Mouse (Mus musculus) MEL (cell line): Measurements from ENCODE around the gene Hoxa5. TPM values are rescaled to one million over a fixed set of nuclear protein-coding genes. Genes with fewer than 3 reads are reported as not detected.

Source experiments
- DNase-seq: peaks from one replicate; pipeline ENCODE4 v3.0.0; 2011; ENCODE audit warnings: low read depth, low spot score
- H3K27ac ChIP-seq: 2 replicates; pipeline ENCODE4 v1.5.1; 2012; ENCODE audit warnings: low read depth, mild to moderate bottlenecking, control low read depth, low read length, moderate library complexity; ENCODE audit not compliant: control insufficient read depth
- H3K27me3 ChIP-seq, 2 experiments: fragments of 150-350 bp in 1 of 2; sonication (generic) in 1 of 2; 2 replicates each; pipeline ENCODE4 v1.6.1; 2012; ENCODE audit warnings: low read length in 2 of 2, mild to moderate bottlenecking in 2 of 2, improper control_type of control experiment in 1 of 2, moderate library complexity in 1 of 2; ENCODE audit not compliant: insufficient read depth in 2 of 2, control insufficient read depth in 1 of 2
- H3K36me3 ChIP-seq, 2 experiments: 2 replicates each; pipeline ENCODE4 v1.6.1; 2012 to 2014; ENCODE audit warnings: low read length in 2 of 2, improper control_type of control experiment in 1 of 2, inconsistent platforms in 1 of 2, mild to moderate bottlenecking in 1 of 2; ENCODE audit not compliant: insufficient read depth in 2 of 2, control insufficient read depth in 1 of 2
- H3K4me1 ChIP-seq, 2 experiments: fragments of 150-350 bp in 1 of 2; sonication (generic) in 1 of 2; 2 replicates each; pipeline ENCODE4 v1.6.1; 2012; ENCODE audit warnings: low read length in 2 of 2, improper control_type of control experiment in 1 of 2, mild to moderate bottlenecking in 1 of 2; ENCODE audit not compliant: insufficient read depth in 2 of 2, control insufficient read depth in 1 of 2
- H3K4me3 ChIP-seq, 2 experiments: fragments of 150-350 bp in 1 of 2; sonication (generic) in 1 of 2; 2 replicates each; pipeline ENCODE4 v1.5.1; 2012; ENCODE audit warnings: low read depth in 2 of 2, low read length in 2 of 2, mild to moderate bottlenecking in 2 of 2, moderate library complexity in 2 of 2, control low read depth in 1 of 2, improper control_type of control experiment in 1 of 2; ENCODE audit not compliant: control insufficient read depth in 1 of 2, insufficient read depth in 1 of 2
- H3K79me2 ChIP-seq: 2 replicates; pipeline ENCODE4 v1.6.1; 2012; ENCODE audit warnings: mild to moderate bottlenecking, low read length, moderate library complexity; ENCODE audit not compliant: control insufficient read depth, poor library complexity, insufficient read depth
- H3K9ac ChIP-seq: 2 replicates; pipeline ENCODE4 v1.6.1; 2012; ENCODE audit warnings: low read depth, mild to moderate bottlenecking, control low read depth, low read length, moderate library complexity; ENCODE audit not compliant: control insufficient read depth, poor library complexity, severe bottlenecking
- H3K9me3 ChIP-seq: fragments of 150-350 bp; sonication (generic); replicated peaks from 2 replicates; pipeline ENCODE4 v1.6.1; 2012; ENCODE audit warnings: mild to moderate bottlenecking, low read length, improper control_type of control experiment, moderate library complexity; ENCODE audit not compliant: insufficient read depth
- ELF1 ChIP-seq: IDR thresholded peaks from 2 replicates; pipeline ENCODE4 v1.6.1; 2014; ENCODE audit warnings: low read depth, mild to moderate bottlenecking, inconsistent platforms, low read length, improper control_type of control experiment, moderate library complexity
- ETS1 ChIP-seq: IDR thresholded peaks from 2 replicates; pipeline ENCODE4 v1.6.1; 2012; ENCODE audit warnings: low read depth, mild to moderate bottlenecking, inconsistent platforms, low read length, improper control_type of control experiment, moderate library complexity
- GABPA ChIP-seq: IDR thresholded peaks from 2 replicates; pipeline ENCODE4 v1.6.1; 2012; ENCODE audit warnings: low read depth, mild to moderate bottlenecking, inconsistent platforms, low read length, improper control_type of control experiment, moderate library complexity
- KAT2A ChIP-seq: conservative IDR thresholded peaks from 2 replicates; pipeline ENCODE4 v1.6.1; 2012; ENCODE audit warnings: low read depth, low read length, improper control_type of control experiment, inconsistent platforms
- MAZ ChIP-seq: IDR thresholded peaks from 2 replicates; pipeline ENCODE4 v1.6.1; 2012; ENCODE audit warnings: low read depth, mild to moderate bottlenecking, inconsistent platforms, low read length, improper control_type of control experiment
- MXI1 ChIP-seq: IDR thresholded peaks from 2 replicates; pipeline ENCODE4 v1.6.1; 2011; ENCODE audit warnings: mild to moderate bottlenecking, low read depth, low read length, improper control_type of control experiment
- NELFE ChIP-seq: IDR thresholded peaks from 2 replicates; pipeline ENCODE4 v1.6.1; 2011; ENCODE audit warnings: low read depth, low read length, improper control_type of control experiment
- POLR2A ChIP-seq, 2 experiments: IDR thresholded peaks; 2 replicates each; pipeline ENCODE4 v1.6.1; 2011 to 2012; ENCODE audit warnings: low read length in 2 of 2, mild to moderate bottlenecking in 2 of 2, control low read depth in 1 of 2, improper control_type of control experiment in 1 of 2, low read depth in 1 of 2, moderate library complexity in 1 of 2; ENCODE audit not compliant: control insufficient read depth in 1 of 2, insufficient read depth in 1 of 2, poor library complexity in 1 of 2
- TAL1 ChIP-seq: IDR thresholded peaks from 2 replicates; pipeline ENCODE4 v1.6.1; 2012; ENCODE audit warnings: mild to moderate bottlenecking, inconsistent platforms, low read length, moderate library complexity, mixed read lengths
- TBP ChIP-seq: IDR thresholded peaks from 2 replicates; pipeline ENCODE4 v1.8.0; 2011; ENCODE audit warnings: low read depth, low read length, improper control_type of control experiment
- USF2 ChIP-seq, 2 experiments: IDR thresholded peaks; 2 replicates each; pipeline ENCODE4 v1.6.1; 2011 to 2012; ENCODE audit warnings: improper control_type of control experiment in 2 of 2, low read length in 2 of 2, borderline replicate concordance in 1 of 2, inconsistent platforms in 1 of 2, low read depth in 1 of 2, mild to moderate bottlenecking in 1 of 2; ENCODE audit not compliant: insufficient read depth in 1 of 2
- ZC3H11A ChIP-seq: IDR thresholded peaks from 2 replicates; pipeline ENCODE4 v1.6.1; 2012; ENCODE audit warnings: low read depth, mild to moderate bottlenecking, inconsistent platforms, low read length, improper control_type of control experiment
- polyA plus RNA-seq, 2 experiments: library from polyadenylated mRNA; stranded (reverse) in 1 of 2; unstranded in 1 of 2; fragments of >175 nt in 1 of 2; fragments of >200 nt in 1 of 2; gene quantifications; 2 replicates each; pipeline versions ENCODE4 v1.2.1 to v1.2.4; 2012; ENCODE audit warnings: low replicate concordance in 2 of 2, low read depth in 1 of 2; ENCODE audit not compliant: insufficient read length in 2 of 2, insufficient read depth in 1 of 2, missing spikeins in 1 of 2
- total RNA-seq: library from RNA; depleted of rRNA; stranded (reverse); fragments of 300-350 nt; gene quantifications from 2 replicates; pipeline ENCODE4 v1.2.3, GENCODE M21; 2012

Hoxa5 gene
- total and polyA plus RNA-seq, 3 experiments = not detected

- Histone ChIP-seq H3K79me2 (no peaks in the 10 kb centered on the region), H3K27me3 (peaks cover 0 to 1% of the 10 kb centered on the region in 2 experiments; a peak in 1 of 4 replicates), H3K9ac (no peak within 1 kb of the TSS), H3K36me3 (no peaks in the 10 kb centered on the region), H3K9me3 (no peaks in the 10 kb centered on the region), H3K4me3 (no peak within 1 kb of the TSS), H3K4me1 (no peaks in the 10 kb centered on the region), H3K27ac (no peak within 1 kb of the TSS)
- DNase-seq = no peak
- TF ChIP-seq GABPA = no peak
- 0 out of 4 replicates have a peak, but pooled peaks of 1 of the 2 experiments have one; percentile 18 for TF ChIP-seq POLR2A (IDR thresholded peaks at IDR 0.05; ENCODE audit: control insufficient read depth in 1 of 2, insufficient read depth in 1 of 2, low read depth in 1 of 2, low read length in 2 of 2, poor library complexity in 1 of 2)
- TF ChIP-seq USF2 (IDR thresholded peaks at IDR 0.05; ENCODE audit: borderline replicate concordance in 1 of 2, insufficient read depth in 1 of 2, low read depth in 1 of 2, low read length in 2 of 2) = no peak
- no peak for TF ChIP-seq TBP
Observed at GRCm38 (mm10) chr6:52158276-52159051, 45.9 kb downstream of the Hoxa5 start, which contains the start of gene Hoxa1. Gene Hoxa1, minus strand, starts transcription at chr6:52158317.

- no peak overlapping the region for H3K4me3 ChIP-seq
- H3K9me3 ChIP-seq = no peaks in the 10 kb centered on the region
- no peak for DNase-seq
- TF ChIP-seq TAL1 (no peak), MAZ (no peak), ZC3H11A (no peak), ETS1 (no peak)
- no peak overlapping the region for H3K27ac ChIP-seq
- no peaks in the 10 kb centered on the region for H3K4me1 ChIP-seq
- no peaks in the 10 kb centered on the region for H3K79me2 ChIP-seq
- H3K9ac ChIP-seq = no peak overlapping the region
- peaks cover 0 to 4% of the 10 kb centered on the region in 2 experiments; a peak in 2 of 4 replicates for H3K27me3 ChIP-seq
- no peaks in the 10 kb centered on the region for H3K36me3 ChIP-seq
Observed at GRCm38 (mm10) chr6:52157466-52158275, 46.7 kb downstream of the Hoxa5 start.

GRCm38 (mm10) chr6:52156551-52157200, 47.7 kb downstream of the Hoxa5 start:
- H3K4me1 ChIP-seq = no peaks in the 10 kb centered on the region
- no peaks in the 10 kb centered on the region for H3K36me3 ChIP-seq
- H3K27me3 ChIP-seq = peaks cover 0 to 4% of the 10 kb centered on the region in 2 experiments; a peak in 2 of 4 replicates
- H3K27ac ChIP-seq = no peak overlapping the region
- no peaks in the 10 kb centered on the region for H3K79me2 ChIP-seq
- DNase-seq = no peak
- no peak overlapping the region for H3K4me3 ChIP-seq
- H3K9ac ChIP-seq = no peak overlapping the region
- TF ChIP-seq POLR2A (IDR thresholded peaks at IDR 0.05; ENCODE audit: control insufficient read depth in 1 of 2, insufficient read depth in 1 of 2, low read depth in 1 of 2, low read length in 2 of 2, poor library complexity in 1 of 2) (no peak), MXI1 (no peak), ELF1 (no peak), NELFE (no peak), KAT2A (no peak), TAL1 (no peak)
- no peaks in the 10 kb centered on the region for H3K9me3 ChIP-seq
